Mouse (Mus musculus): Measurements from ENCODE around the gene Txndc11. TPM values are rescaled to one million over a fixed set of nuclear protein-coding genes. Genes with fewer than 3 reads are reported as not detected.
A peak's percentile ranks its signal among the peaks of the same experiment; 100 is the strongest.

The Txndc11 gene
- polyA plus RNA-seq, 2 experiments from 2014 or later: 7.9 to 8.2 TPM

DNA sequence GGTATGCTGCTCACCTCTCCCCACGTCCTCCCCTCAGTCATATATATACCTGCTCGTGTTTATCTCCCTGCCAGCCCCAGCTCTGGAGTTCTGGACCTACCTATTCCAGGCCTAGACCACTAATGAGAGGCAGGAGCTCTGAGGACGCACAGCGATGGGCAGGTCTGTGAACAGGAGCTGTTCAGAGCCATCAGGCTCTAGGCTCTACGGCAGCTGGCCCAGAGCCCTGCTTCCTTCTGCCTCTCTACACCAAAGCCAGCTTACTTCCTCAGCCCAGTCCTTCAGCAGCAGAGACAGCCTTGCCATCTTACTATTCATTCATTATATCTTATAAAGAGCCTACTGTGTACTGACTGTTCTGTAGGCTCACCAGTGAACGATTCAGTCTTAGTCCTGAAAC, 69.7 kb downstream of the Txndc11 start:
- ATAC-seq: no peak

DNA sequence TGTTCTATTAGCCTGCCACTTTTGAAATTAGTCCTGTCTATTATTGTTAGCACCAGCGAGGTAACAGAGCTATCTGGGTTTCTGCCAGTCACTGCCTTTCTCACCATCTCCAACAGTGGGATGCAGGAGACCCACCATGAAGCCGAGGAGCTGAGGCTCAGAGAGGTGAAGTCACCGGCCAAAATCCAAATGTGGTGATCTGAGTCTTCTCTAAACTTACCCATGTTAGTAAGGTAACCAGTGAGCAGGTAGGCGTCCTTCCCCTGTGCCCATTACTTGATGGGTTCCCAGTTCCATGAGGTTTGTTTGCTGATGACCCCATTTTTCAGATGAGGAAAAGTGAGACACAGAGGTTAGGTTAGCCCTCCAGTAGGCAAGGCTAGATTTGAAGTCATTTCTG, 70.1 kb downstream of the Txndc11 start:
- no peak for ATAC-seq

DNA sequence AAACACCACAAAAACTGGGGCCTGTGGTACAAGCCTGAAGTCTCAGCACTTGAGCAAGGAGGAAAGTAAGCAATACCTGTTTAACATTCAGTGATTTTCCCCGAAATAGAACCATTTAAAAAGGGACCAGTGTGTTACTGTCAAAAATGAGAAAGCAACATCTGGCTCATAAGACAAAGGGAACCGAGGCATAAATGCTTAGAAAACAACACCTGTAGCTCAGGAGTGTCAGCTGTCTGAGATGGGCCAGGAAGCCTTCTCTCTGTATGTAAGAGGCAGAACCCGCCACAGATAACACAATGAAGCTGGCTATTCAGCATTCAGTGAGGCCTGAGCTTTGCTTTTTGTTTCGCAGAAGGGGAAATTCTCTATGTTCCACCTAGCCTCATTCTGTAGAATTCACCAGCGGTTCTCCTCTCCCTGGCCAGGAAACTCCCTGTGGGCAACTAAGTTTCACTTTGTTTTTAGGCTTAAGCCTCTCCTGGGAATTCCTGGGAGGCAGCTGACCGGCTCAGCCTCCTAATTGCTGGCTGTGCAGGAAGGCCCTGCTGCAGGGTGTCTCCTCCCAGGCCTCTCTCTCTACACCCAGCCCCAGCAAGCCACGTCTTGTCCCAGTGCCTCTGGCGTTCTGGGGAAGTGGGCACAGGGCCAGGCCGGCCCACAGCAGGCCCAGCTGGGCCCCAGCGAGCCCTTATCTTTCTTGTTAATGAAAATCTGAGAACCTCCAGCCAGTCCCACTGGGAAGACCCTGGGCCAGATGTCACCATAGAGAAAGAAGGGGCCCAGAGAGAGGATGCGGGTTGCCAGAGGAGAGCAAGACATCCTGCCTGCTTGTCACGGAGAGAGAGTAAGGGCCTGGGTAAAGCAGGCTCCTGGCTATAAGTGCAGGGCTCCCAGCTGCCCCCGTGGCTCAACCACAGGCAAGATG, 71.4 kb downstream of the Txndc11 start:
- ATAC-seq: no peak

DNA sequence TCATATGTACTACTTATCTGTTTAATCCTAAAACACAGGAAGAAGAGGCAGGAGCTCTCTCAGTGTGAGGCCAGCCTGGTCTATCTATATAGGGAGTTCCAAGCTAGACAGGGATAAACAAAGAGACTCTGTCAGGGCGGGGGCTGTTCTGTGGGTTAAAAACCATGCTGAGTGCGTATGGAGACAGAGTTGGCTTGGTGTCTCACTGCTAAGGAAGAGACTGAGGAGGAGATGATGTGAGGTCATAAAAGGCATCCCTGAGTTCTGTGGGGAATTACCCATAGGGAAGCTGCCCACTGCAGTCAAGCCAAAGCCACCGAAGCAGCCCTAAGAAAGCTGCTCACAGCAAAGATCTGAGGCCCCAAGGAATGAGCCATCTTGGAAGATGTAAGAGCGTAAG, 73.8 kb downstream of the Txndc11 start, which contains the start of gene Snn:
TSS of gene Snn (plus strand) at position 301 of the 400 bp plus-strand sequence.
- no peak for ATAC-seq

DNA sequence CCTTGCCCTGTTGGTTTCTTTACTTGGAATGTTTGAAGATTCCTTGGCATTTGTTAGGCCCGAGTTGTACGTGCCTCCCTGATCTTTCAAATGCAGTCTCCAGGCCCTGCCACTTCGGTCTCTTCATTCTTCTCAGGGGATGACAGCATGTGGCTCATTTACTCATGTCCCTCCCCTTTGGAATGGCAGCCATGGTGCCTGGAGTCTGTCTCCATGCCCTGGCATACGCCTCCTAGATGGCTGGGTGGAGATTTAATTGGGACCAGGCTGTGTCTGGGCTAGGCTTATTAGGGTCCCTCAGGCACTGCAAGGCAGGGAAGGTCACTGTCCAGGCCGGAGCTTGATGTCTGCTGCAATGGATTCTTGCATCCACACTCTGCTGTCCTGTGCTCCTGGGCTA, 78.5 kb downstream of the Txndc11 start:
- no peak for ATAC-seq

DNA sequence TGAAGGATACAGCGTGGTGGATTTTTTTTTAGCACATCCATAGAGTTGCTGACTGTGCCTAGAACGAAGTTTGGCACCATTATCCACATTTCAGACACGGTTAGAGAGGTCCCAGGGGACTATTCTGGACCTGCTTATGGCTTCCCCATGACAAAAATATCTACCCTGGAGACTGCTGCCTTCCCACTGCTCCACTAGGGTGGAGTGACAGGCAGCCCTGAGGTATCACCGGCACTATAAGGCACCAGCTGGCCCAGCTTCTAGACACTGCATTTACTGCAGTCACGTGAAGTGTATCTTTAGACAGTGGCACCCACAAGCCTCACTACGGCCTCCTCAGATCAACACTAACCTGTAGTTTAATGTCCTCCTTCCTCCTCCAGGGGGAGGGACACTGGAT, 79.6 kb downstream of the Txndc11 start:
- no peak for ATAC-seq

DNA sequence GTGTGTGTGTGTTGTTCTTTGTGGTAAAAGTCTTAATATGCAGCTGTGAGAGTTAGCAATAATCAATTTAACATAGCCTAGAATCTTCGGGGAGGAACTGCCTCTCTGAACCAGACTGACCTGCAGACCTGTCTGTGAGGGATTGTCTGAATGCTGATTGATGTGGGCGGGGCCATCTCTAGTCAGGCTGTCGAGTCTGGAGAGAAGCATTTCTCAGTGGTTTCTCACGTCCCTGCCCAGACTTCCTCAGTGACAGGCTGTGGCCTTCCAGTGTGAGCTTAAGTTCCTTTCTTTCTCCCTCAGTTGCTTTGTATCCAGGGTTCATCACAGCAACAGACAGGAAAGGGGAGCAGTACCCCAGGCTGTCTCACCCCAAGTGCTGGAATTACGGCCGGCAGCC, 80.0 kb downstream of the Txndc11 start:
- no peak for ATAC-seq

DNA sequence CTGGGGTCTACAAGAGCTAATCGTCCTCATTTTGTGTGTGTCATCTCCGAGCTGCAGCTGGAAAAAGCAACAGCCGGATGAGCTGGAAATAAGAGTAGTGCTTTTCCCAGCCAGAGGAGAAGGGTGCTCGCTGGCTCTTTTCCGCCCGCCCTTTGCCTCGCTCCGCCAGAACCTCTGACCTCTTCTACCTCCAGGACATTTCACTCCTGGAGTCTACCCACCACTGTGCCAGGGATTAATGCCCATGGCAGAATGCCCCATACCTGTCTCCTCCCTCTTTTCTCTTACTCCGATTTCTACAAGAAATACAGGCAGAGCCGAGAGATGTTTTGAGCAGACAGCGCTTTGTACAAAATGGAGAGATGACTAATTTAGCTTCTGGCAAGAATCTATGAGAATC, 83.3 kb downstream of the Txndc11 start:
- ATAC-seq: no peak

DNA sequence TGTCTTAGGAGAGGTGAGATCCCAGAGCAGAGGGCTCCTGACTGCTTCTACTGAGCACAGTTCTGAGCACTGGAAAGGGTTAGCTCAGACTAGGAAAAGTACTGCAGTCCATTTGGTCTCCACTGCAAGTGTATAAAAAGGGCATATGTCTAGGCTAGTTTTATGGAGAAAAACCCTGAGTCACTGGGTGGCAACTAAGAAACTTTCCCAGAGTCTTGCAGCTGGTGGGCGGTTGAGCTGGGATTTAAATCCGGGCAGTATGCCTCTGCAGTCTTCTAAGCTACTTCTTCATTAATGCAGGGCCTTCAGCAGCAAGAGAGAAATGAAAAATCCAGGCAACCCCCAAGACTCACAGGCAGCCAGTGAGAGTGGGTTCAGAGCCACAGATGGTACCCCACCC, 84.2 kb downstream of the Txndc11 start:
- ATAC-seq: no peak

DNA sequence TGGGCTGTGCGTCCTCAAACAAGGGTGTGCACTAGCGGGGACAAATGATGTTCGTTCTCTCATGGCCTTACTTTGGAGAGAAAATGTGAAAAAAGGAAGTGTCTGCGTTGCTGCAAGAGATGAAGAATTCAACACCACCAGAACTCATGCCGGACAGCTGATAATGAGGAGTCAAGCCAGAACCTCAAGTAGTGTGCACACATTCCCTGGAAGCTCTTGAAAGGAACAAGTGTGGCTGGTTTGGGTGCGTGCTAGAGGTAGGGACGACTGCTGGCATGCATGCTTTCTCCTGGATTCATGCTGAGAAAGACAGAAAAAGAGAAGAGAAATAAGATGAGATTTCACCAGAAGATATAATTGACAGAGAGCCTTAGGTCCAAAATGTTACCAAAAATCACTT, 87.3 kb downstream of the Txndc11 start:
- no peak for ATAC-seq

DNA sequence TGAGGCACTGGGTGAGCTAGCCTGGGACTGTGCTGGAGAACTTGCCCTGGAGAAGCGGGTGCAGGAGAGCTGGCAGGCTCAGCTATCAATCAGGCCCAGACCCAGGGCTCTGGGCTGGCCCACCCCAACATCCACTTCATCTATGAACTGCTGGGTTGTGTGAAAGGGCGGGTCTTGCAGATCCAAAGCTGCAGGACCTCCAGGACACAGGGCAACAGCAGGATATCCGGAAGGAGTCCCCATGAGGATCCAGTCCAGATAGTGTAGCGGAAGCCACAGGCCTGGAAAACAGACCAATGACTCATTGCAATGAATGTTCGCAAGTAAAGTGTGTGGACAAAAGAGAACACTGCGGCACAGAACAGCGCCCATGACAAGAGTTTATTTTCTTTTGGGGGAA, 88.0 kb downstream of the Txndc11 start:
- ATAC-seq: no peak

DNA sequence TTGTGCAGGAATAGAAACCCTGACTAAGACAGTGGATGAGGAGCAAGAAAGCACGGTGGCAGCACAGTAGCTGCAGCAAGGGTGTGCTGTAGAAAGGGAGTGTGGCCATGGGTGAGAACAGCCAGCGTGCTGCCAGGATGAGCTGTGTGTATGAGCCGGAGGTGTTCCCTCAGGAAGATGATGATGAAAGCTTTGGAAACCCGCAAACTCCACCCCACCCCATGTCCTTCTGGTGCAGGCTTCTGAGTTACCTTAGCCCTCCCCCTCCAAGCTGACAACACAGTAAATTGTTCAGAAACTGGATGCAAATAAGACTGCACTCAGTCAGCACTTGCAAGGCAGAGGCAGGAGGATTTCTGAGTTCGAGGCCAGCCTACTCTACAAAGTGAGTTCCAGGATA, 91.2 kb downstream of the Txndc11 start:
- no peak for ATAC-seq

DNA sequence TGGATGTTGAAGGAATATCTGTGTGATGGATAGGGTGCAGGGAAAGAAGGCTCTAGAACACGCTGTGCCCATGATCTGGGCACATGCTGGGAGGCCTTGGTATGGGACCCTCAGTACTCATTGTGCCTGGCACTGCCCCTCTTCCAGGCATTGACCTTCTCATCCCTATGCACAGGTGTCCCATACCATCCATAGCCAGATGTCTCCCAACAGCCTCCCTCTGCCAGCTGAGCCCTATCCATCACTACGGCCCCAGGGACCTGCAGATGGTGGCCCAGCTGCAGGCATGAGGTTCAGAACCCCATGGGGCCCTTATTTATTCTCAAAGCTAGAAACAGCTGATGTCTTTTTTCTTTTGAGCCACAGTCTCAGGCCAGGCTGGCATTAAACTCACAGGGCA, 93.8 kb downstream of the Txndc11 start:
- no peak for ATAC-seq

DNA sequence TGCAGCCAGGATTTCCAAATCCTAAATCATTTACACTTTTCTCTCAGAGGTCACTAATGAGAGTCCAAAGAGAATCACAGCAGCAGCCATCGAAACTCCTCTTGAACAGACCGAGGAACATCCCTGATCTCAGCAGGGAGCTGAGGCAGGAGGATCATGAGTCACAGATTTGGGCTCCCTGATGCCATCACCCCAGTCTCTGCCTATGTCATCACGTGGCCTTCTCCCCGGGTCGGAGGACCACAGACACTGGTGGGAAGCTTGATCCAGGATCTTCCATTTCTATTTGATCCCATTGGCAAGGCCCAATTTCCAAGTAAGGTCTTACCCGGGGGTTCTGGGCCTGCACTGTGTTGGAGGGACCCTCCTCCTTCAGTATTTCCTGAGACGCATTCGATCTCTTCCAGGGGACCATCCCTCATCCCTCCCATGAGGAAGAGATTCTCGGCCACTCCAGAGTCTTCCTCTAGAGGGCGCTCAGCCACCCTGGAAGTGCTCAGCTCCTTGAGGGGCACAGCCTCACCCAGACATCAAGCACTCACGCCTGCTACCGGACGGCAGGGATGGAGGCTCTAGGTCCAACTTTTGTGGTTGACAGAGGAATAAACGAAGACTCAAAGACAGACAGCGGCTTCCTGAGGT, 98.5 kb downstream of the Txndc11 start:
- ATAC-seq: peak; percentile 54

DNA sequence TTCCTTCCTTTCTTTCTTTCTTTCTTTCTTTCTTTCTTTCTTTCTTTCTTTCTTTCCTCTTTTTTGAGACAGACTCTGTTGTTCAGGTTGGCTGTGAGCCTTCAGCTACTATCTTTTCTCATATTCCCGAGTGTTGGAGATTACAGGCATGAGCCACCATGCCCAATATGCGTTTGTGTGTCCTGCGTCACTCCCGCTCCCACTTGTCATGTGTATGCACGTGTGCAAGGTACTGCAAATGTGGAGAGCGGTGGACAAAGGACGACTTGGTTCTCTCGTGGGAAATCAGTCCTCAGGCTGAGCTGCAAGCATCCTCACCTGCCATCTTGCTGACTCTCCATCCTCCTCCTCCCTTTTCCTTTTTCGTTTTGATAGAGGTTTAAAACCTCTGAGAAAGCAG, 99.2 kb downstream of the Txndc11 start:
- ATAC-seq: no peak

DNA sequence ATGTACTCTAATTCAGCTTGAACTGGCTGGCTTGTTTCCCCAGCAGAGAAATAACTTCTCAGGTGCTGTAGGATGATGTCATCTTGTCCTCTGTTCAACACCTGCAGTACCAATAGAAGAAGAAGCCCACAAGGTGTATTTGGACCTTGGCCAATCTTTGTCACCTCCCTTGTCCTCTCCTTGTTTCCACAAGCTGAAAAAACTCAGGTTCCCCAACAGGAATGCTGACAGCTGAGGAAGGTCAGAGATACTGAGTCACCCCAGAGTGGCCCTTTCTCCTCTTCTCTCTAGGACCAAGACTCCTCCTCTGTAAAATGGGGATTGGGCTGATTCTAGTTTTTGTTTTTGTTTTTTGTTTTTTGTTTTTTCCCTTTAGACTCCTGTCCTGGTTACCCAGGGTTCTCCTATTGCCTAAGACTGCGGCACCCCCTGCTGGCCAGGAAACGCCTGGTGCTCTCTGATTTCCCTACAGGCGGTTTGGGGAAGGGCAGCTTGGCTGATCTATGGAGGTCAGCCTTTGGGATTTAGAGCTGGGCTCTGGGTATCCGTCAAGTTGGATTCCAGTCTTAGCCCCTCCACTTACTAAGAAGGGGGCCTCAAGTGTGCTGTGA, 100.2 kb downstream of the Txndc11 start:
- peak; percentile 90 for ATAC-seq

DNA sequence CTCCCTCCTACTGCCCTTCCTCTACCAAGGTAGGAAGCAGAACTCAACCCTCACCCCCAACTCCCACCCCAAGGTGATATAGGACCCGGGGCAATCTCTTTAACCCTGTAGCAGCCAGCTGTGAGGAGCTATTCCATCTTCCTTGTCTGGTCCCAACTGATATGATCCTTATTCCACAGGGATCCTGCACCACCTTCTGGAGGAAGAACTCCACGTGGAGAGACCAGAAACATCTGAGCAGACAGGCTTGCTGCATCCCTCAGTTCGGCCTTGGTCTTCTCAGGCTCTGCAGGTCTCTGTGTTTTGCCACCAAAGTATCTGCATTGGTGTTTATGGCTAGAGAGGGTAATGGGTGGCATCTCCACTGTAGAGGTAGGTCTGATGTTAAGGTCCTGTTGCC, 103.1 kb downstream of the Txndc11 start:
- ATAC-seq: no peak

DNA sequence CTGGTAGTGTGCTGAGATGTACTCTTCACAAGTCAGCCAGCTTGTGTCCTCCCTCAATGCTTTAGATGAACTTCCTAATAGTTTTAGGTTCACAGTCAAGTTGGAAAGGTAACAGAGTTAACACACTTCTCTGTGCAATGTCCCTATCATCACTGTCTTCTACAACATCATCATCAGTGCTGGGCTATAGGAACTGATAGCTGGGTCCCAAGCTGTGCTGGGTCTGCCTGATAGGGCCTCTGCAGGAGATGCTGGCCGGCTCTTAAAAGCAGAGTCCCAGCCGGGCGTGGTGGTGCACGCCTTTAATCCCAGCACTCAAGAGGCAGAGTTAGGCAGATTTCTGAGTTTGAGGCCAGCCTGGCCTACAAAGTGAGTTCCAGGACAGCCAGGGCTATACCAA, 103.6 kb downstream of the Txndc11 start:
- no peak for ATAC-seq

DNA sequence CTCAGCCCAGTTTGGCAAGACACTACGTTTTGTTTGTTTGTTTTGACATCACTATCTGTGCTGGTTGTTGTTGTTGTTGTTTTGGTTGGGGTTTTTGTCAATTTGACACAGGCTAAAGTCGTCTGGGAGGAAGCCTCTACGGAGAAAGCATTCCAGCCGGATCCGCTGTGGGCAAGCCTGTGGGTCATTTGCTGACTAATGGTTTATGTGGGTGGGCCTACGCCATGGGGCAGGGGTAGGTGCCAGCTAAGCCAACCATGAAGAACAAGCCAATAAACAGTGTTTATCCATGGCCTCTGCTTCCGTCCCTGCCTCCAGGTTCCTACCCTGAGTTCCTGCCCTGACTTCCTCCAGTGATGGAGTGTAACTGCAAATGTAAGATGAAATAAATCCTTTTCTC, 106.2 kb downstream of the Txndc11 start:
- ATAC-seq: no peak

All from activated CD4-positive, CD25-positive, alpha-beta regulatory T cell, adult 4 months (primary cell).